ENCODE assay signal across 8 mouse cellular contexts in the genomic region with DNA sequence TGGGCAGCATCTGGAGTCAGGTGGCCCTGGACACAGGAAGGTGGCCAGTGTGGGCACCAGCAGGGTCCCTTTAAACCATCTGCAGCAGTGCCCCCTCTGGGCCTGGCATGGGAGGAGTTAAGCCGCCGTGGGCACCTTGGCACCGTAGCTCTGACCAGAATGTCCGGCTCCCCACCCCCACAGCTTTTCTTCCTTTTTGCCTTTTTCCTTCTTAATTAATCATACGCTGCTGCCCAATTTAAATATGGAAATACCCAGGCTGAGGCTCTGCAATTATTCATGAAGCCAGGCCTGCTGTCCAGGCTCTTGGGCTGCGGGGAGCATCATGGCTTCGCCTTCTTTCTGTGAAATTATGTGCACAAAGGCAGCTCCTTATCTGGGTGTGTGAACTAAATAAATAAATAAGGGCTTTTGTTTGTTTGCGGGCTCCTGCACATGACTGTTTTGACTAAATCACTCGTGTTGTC.
DNase-seq lines count a peak whose midpoint lies in the region; ATAC-seq lines count a peak whose summit lies in the region.

No protein-coding gene starts in this region.

- DNase-seq in layer of hippocampus, adult 11-12 months (ENCODE audit: low spot score): peak; percentile 59
- no peak for DNase-seq in layer of hippocampus, adult 9-10 months (ENCODE audit: low spot score)
- peak; percentile 83 for DNase-seq in Muller cell, postnatal 12 days (ENCODE audit: inconsistent ontology term)
- DNase-seq in cerebellum, postnatal 14 days: peak; percentile 88 to 91
- no peak for DNase-seq in gastrocnemius, postnatal 36 days

- H3K27me3 ChIP-seq in kidney, embryonic 14.5 days (ENCODE audit: control insufficient read depth, insufficient read depth, low read length): no peaks in the 10 kb centered on the region
- H3K27me3 ChIP-seq in neural tube, embryonic 13.5 days: peaks cover 35% of the 10 kb centered on the region

- H3K4me2 ChIP-seq in kidney, embryonic 14.5 days (replicated peaks; ENCODE audit: low read depth, low read length): peak overlapping the region; percentile 63; the same call in 1 of the 2 replicates
- H3K4me2 ChIP-seq in neural tube, embryonic 13.5 days: peak overlapping the region; percentile 72

- H3K27ac ChIP-seq in kidney, embryonic 14.5 days (ENCODE audit: low read depth, low read length): peak overlapping the region; percentile 98
- peak overlapping the region; percentile 100 for H3K27ac ChIP-seq in neural tube, embryonic 13.5 days (replicated peaks)

- H3K4me3 ChIP-seq in kidney, embryonic 14.5 days (ENCODE audit: low read length): peak overlapping the region; percentile 33; the same call in 1 of the 2 replicates
- H3K4me3 ChIP-seq in neural tube, embryonic 13.5 days: peak overlapping the region; percentile 42

- H3K36me3 ChIP-seq in kidney, embryonic 14.5 days (ENCODE audit: control insufficient read depth, insufficient read depth, low read length): no peaks in the 10 kb centered on the region
- H3K36me3 ChIP-seq in neural tube, embryonic 13.5 days: no peaks in the 10 kb centered on the region

- WGBS in kidney, embryonic 14.5 days: 64% methylated on average over 9 of the region's 9 CpGs
- WGBS in neural tube, embryonic 13.5 days: 18% methylated on average over 9 of the region's 9 CpGs

- peaks cover 17% of the 10 kb centered on the region for H3K4me1 ChIP-seq in kidney, embryonic 14.5 days (ENCODE audit: control insufficient read depth, insufficient read depth, low read length)
- H3K4me1 ChIP-seq in neural tube, embryonic 13.5 days (replicated peaks): peaks cover 92% of the 10 kb centered on the region

- no peaks in the 10 kb centered on the region for H3K9me3 ChIP-seq in kidney, embryonic 14.5 days (ENCODE audit: control insufficient read depth, low read length)
- H3K9me3 ChIP-seq in neural tube, embryonic 13.5 days: no peaks in the 10 kb centered on the region

- ATAC-seq in kidney, embryonic 14.5 days (ENCODE audit: low FRiP score, low TSS enrichment): peak; percentile 1; the same call in 1 of the 2 replicates
- ATAC-seq in neural tube, embryonic 13.5 days (ENCODE audit: low read depth): peak; percentile 49
- ATAC-seq in megakaryocyte, adult 5-6 weeks (ENCODE audit: poor library complexity, severe bottlenecking): no peak

- intact Hi-C loops in gastrocnemius, postnatal 36 days (cut with DNase I): no loop called here

- peak overlapping the region; percentile 69; the same call in 1 of the 2 replicates for H3K9ac ChIP-seq in kidney, embryonic 14.5 days (ENCODE audit: low read depth, low read length)
- peak overlapping the region; percentile 88 for H3K9ac ChIP-seq in neural tube, embryonic 13.5 days

Comparison
In these comparisons a context has a peak if more than half of its experiments do, and no peak if none do; other contexts are left out.
1. DNase-seq: peak in layer of hippocampus, adult 11-12 months (single experiment), Muller cell, postnatal 12 days (single experiment) and cerebellum, postnatal 14 days (2 of 2); none in layer of hippocampus, adult 9-10 months (single experiment) and gastrocnemius, postnatal 36 days (0 of 2).